Mouse (Mus musculus): ENCODE data around the gene Galm.

Galm gene

DNA sequence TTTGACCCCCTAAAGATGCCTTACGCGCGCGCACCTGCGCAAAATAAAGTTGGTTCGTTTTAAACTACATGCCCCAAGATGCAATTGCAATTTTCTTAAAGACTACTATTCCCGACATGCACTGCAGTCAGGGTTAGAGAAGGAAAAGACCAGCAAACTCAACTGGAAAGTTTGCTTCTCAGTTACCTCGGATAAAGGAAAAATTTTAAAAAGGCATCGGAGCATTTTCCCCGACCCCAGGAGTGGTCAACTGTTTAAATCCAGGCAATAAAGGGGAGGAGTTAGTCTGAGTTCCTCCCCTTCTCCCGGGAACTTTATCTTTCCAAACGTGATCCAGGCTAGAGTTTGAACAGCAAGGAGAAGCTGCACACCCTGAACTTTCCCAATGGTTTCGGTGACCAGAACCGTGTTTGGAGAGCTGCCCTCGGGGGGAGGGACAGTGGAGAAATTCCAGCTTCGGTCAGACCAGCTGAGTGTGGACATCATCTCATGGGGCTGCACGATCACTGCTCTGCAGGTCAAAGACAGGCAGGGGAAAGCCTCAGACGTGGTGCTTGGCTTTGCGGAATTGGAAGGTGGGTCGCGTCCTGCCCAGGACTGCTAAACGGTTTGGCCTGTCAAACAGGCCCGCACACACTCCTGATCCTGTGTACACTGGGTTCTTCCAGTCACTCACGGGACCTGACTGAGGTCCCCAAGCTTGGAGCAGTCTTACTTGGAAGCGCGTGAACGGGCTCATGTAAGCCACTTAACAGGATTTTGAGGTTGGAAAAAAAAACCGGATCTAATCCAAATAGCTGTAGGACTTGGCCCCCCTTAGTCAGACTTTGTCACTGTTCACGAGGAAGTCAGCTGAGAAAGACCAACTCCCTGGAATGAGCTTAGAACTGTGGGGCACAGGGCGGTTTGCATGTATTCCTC, at the start of gene Galm:
Gene Galm, plus strand, starts transcription at position 141 of the 921 bp plus-strand sequence.
- peak; percentile 48 for DNase-seq

DNA sequence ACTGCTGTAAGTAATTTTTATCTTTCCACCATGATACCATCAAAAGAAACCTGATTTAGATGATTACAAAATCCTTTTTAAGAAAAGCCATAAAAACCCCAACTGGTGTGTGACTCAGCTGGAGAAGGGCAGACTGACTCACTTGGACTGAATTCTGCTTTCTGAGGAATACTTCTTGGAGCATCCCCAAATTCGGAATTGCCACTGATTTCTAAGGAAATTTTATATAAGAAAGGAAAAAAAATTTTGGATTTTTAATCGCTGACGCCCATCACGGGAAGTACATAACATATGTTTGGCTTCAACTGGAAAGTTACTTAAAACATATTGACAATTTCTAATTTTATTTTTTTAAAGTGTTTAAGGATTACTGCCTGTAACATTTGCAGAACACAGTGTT, 48.5 kb upstream of the Galm start:
- DNase-seq, result no peak

DNA sequence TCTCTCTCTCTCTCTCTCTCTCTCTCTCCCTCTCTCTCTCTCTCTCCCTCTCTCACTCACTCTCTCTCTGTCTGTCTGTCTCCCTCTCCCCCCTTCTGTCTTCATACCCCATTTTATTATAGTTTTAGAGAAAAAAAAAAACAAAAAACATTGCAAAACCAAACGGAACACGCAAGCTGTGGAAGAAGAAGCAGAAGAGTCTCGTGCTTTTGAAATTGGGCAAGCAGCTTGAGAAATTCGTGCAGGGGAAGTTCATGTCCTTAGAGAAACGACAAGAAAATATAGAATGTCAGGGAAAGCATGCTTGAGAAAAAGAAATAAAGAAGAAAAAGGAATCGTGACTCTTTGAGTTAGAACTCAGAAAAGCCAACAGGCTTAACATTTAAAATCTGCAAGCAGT, 44.0 kb upstream of the Galm start:
- no peak for DNase-seq

- DNase-seq, result peak; percentile 73
These were observed 42.8 kb upstream of the Galm start for GRCm38 (mm10) chr17:80084424-80084823.

DNA sequence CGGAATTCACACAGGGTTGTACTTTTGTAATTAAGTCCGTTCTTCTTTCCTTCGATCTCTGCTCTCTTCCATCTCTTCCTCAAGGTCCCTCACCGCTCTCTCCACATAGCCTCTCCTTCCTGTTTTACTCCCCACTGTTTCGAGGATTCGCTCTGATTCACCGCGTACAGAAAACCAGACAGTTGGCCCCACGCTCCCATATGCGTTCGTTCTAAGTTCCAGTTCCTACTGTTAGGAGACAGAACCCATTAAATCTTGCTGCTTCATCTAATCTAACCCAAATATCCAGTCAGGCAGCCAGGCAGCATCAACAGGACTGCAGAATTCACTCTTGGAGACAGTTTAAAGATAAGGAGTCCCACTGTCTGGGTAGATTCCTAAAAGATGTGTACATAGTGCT, 40.7 kb upstream of the Galm start:
- no peak for DNase-seq

GRCm38 (mm10) chr17:80088168-80088567, 39.1 kb upstream of the Galm start:
- DNase-seq, result no peak

DNA sequence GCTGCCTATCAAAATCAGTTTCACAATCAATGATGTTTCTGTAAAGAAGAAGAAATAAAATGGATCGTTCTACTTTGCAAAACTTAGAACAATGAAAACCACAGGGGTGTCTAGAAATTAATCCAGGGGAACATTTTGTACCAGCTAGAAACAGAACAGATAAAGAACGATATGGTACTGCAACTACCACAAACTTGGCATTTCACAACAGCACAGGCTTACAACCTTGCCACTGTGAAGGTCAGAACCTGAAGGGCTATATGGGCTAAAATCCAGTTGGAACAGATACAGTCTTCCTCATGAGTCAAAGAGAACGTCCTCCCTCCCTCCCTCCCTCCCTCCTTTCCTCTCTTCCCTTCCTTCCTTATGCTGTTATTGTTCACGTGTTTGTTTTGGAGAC, 36.7 kb upstream of the Galm start:
- DNase-seq, result no peak

- DNase-seq, result no peak
These were observed 35.3 kb upstream of the Galm start for GRCm38 (mm10) chr17:80091879-80092549.

DNA sequence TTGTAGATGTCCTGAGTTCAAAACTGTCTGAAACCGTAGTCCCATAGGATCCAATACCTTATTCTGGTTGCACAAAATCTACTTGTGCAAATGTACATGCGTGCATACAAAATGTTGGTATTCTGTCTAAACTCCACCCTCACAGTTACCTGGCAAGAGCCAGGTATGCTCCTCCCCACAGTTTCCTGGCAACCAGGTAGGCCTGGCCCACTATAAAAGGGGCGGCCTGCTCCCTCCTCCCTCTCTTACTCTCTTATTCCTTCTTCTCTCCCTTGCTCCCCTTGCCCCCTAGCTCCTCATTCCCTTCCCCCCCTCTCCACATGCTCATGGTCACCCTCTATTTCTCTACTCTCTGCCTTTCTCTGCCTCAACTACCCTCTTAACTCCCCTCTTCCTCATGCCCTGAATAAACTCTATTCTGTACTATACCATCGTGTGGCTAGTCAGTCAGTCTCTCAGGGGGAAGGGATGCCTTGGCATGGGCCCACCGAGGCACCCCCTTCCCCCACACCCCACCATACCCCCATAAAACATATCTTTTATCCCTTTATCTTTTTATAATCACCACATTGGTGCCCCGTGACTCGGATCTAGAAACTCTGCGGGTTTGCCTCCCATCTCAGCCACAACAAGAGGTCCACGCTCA, 31.9 kb upstream of the Galm start:
- no peak for DNase-seq

GRCm38 (mm10) chr17:80096043-80096719, 31.1 kb upstream of the Galm start:
- DNase-seq, result peak; percentile 35

GRCm38 (mm10) chr17:80096720-80097114, 30.6 kb upstream of the Galm start:
- DNase-seq, result no peak

DNA sequence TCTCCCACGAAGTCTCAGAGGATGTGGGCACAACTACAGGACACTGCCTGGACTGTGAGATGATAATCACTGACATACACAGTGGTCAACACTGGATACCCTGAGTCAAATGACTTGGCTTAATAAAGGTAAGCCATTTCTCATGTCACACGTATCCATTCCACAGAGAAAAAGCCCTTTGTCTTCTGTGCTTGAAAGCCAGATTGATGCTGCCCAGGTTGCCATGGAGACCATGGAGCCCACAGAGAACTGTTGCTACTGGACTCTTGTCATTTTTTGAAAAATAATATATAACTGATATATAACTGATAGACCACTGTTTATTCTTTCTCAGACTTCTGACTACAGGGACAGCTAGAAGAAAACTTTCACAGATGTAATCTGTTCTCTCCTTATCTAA, 30.1 kb upstream of the Galm start:
- DNase-seq, result no peak

- DNase-seq, result no peak
These were observed 27.4 kb upstream of the Galm start for GRCm38 (mm10) chr17:80099823-80100222.

GRCm38 (mm10) chr17:80105348-80105978, 21.8 kb upstream of the Galm start:
- DNase-seq, result no peak

GRCm38 (mm10) chr17:80112665-80113305, 14.5 kb upstream of the Galm start:
- DNase-seq, result no peak

DNA sequence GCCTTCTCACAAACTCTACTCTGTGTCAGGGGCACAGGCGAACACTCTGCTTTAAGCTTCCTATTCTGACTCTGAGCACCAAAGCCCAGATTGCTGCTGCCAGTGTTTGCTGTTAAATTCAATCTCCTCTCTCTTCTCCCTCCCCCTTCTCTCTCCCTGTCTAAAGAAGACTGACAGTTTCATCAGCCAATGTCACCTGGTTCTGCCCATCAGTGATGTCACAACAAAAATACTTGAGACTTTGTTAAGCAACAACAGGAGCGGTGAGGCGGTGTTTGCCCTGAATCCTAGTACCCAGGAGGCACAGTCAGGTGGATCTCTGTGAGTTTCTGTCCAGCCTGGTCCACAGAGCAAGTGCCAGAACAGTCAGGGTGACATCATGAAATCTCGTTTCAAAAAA, 13.8 kb upstream of the Galm start:
- DNase-seq, result no peak

DNA sequence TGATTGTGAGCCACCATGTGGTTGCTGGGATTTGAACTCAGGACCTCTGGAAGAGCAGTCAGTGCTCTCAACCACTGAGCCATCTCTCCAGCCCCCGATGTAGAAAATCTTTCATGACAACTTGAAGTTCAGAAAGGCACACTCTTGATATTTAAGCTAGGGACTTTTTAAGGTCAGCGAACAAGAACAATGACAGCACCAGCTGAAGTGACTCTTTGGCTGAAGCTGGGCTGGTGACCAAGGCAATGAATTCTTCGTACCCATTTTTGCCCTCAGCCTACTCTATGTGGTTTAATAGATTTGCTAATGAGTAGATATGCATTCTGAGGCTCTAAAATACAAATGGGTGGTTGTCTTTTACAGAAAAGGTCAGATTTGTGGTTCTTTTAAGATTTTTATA, 6.9 kb upstream of the Galm start:
- no peak for DNase-seq

- DNase-seq, result no peak
These were observed 5.4 kb upstream of the Galm start for GRCm38 (mm10) chr17:80121833-80122232.

DNA sequence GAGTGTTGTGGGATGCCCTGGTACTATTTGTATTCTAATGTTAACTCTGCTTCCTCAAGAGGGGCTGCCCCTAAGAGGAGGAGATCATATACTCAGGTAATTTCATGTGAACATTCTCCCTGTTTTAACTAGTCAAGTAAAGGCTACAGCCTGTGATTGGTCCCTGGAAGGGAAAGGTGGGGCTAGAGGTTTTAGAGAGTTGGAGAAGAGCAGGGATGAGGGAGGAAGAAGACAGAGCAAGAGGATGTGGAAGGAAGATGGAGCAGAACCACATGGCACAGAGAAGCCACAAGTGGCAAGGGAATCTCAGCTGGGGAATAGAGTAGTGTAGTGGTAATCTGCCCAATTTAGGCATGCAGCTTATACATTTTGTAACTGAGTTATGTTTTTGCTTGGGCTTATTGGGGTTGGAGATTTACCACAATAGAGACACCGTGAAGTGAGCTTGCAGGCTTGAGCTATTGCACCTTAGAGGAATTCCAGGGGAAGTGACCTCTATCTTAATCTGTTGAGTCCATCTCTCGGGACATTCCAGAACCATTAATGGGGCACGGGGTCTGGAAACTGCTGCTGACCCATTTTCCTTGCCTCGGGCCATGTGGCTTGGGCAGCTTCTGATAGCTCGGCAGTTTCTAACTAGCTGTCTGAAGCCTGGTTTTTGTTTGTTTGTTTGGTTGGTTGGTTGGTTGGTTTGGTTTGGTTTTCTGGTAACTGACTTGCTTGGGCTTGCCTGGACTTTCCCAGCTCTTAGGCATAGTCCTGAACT, 2.1 kb upstream of the Galm start:
- DNase-seq, result no peak

DNA sequence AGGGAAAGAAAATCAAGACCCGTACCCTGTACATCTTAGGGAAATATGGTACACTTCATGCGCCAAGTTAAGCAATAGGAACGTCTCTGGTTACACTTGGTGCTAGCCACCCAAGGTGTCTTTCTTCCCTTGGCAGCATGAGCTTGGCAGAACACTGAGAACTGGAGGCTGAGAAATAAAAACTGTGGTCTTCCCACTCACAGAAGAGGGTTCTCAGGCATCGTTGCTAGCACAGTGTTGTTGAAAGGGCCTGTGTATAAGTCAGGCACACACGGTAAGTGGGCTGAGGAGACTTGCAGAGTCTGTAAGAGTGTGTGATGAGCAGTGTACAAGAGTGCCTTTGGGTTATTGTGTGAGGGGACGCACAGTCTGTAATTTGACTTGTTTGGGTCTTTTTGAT, 1.1 kb upstream of the Galm start:
- DNase-seq, result no peak

- DNase-seq, result no peak
These were observed 1.3 kb downstream of the Galm start for GRCm38 (mm10) chr17:80128476-80128990.
